Mouse (Mus musculus): Measurements from ENCODE around the gene Pgc.

DNA sequence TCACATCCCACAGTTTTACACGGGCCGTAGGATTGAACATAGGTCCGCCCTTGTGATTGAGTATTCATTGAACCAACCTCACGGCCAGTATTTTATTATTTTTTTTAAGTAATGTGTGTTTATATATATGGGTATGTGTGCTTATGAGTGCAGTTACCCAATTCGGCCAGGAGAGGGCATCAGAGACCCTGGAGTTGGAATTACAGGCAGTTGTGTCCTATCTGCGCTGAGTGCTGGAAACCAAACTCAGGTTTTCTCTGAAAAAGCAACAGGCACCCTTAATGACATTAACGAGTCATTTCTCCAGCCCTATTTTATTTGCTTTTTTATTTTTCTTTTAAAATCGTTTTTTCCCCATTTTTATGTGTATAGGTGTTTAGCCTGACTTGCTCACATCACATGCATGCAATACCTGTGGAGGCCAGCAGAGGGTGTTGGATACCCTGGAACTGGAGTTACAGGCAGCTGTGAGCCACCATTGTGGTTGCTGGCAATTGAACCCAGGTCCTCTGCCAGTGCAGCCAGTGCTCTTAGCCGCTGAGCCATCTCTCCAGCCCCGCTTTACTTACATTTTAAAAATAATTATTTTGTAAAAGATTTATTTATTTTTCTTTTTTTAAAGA lies 18.2 kb downstream of the Pgc start:
- TF ChIP-seq CTCF (IDR thresholded peaks at IDR 0.05; ENCODE audit: low read depth) (peak; percentile 28), EP300 (IDR thresholded peaks at IDR 0.05; ENCODE audit: low read depth) (no peak)

Data from heart, postnatal 0 days (tissue).